Mouse (Mus musculus) forebrain, embryonic 16.5 days (tissue): ENCODE measurements around the gene Ube2q2. TPM values are rescaled to one million over a fixed set of nuclear protein-coding genes. Genes with fewer than 3 reads are reported as not detected.
A peak's percentile ranks its signal among the peaks of the same experiment; 100 is the strongest.

Experiments used
- ATAC-seq: fragments of 200-750 bp; cut with Nextera tagmentation; 2 replicates; pipeline ENCODE4 v1.8.0; 2017; ENCODE audit warnings: mild to moderate bottlenecking, moderate library complexity
- H3K27ac ChIP-seq: fragments of 300-500 bp; sonication (generic); 2 replicates; pipeline ENCODE4 v1.5.1; 2014; ENCODE audit warnings: low read length, control low read depth
- H3K27me3 ChIP-seq: fragments of 300-500 bp; sonication (generic); replicated peaks from 2 replicates; pipeline ENCODE4 v1.6.1; 2014; ENCODE audit warnings: low read length; ENCODE audit not compliant: control insufficient read depth, insufficient read depth
- H3K36me3 ChIP-seq: fragments of 300-500 bp; sonication (generic); 2 replicates; pipeline ENCODE4 v1.6.1; 2014; ENCODE audit not compliant: control insufficient read depth, insufficient read depth
- H3K4me1 ChIP-seq: fragments of 300-500 bp; sonication (generic); replicated peaks from 2 replicates; pipeline ENCODE4 v1.6.1; 2014; ENCODE audit warnings: low read length; ENCODE audit not compliant: control insufficient read depth, insufficient read depth
- H3K4me2 ChIP-seq: fragments of 300-500 bp; sonication (generic); 2 replicates; pipeline ENCODE4 v1.6.1; 2014; ENCODE audit warnings: mild to moderate bottlenecking, low read length, control low read depth
- H3K4me3 ChIP-seq: fragments of 300-500 bp; sonication (generic); replicated peaks from 2 replicates; pipeline ENCODE4 v1.5.1; 2014; ENCODE audit warnings: mild to moderate bottlenecking, low read length, control low read depth
- H3K9ac ChIP-seq: fragments of 300-500 bp; sonication (generic); replicated peaks from 2 replicates; pipeline ENCODE4 v1.6.1; 2014; ENCODE audit warnings: low read depth, low read length, control low read depth
- H3K9me3 ChIP-seq: fragments of 300-500 bp; sonication (generic); 2 replicates; pipeline ENCODE4 v1.6.1; 2016; ENCODE audit warnings: low read length; ENCODE audit not compliant: control insufficient read depth
- WGBS: fragments of 180-500 bp; shearing (Covaris S2); extraction: QIAGEN DNeasy Blood & Tissue Kit; methylation state at CpG from one replicate; pipeline ENCODE4 v1.1.7; 2014; 5-methylcytosine and 5-hydroxymethylcytosine counted together
- polyA plus RNA-seq: library from polyadenylated mRNA; unstranded; fragments of >200 nt; fragmentation: Nextera tagmentation; extraction: Ambion mirVana; gene quantifications from 2 replicates; pipeline ENCODE4 v1.2.1, GENCODE M21; 2015

Gene Ube2q2
- polyA plus RNA-seq, 1 experiment from 2014 or later = 36.0 TPM

- H3K27me3 ChIP-seq = no peaks in the 10 kb centered on the region
- H3K9ac ChIP-seq = no peak overlapping the region
- 78% methylated on average over 3 of the region's 3 CpGs for WGBS
- no peak overlapping the region for H3K4me2 ChIP-seq
- H3K9me3 ChIP-seq = no peaks in the 10 kb centered on the region
- ATAC-seq = no peak
- H3K4me1 ChIP-seq = no peaks in the 10 kb centered on the region
- H3K27ac ChIP-seq = no peak overlapping the region
- H3K4me3 ChIP-seq = no peak overlapping the region
- H3K36me3 ChIP-seq = no peaks in the 10 kb centered on the region
Measured at GRCm38 (mm10) chr9:55122586-55122985, 26.1 kb upstream of the Ube2q2 start.

GRCm38 (mm10) chr9:55125735-55126134, 22.9 kb upstream of the Ube2q2 start:
- H3K4me3 ChIP-seq = no peak overlapping the region
- 93% methylated on average over 7 of the region's 7 CpGs for WGBS
- H3K4me1 ChIP-seq = no peaks in the 10 kb centered on the region
- ATAC-seq = no peak
- H3K4me2 ChIP-seq = no peak overlapping the region
- no peak overlapping the region for H3K27ac ChIP-seq
- no peaks in the 10 kb centered on the region for H3K36me3 ChIP-seq
- no peaks in the 10 kb centered on the region for H3K27me3 ChIP-seq
- H3K9ac ChIP-seq = no peak overlapping the region
- H3K9me3 ChIP-seq = no peaks in the 10 kb centered on the region

- H3K27me3 ChIP-seq = no peaks in the 10 kb centered on the region
- no peaks in the 10 kb centered on the region for H3K9me3 ChIP-seq
- H3K4me3 ChIP-seq = no peak overlapping the region
- H3K9ac ChIP-seq = no peak overlapping the region
- no peak overlapping the region for H3K4me2 ChIP-seq
- H3K36me3 ChIP-seq = no peaks in the 10 kb centered on the region
- H3K4me1 ChIP-seq = no peaks in the 10 kb centered on the region
- no peak overlapping the region for H3K27ac ChIP-seq
- no peak for ATAC-seq
- 89% methylated on average over 1 of the region's 1 CpGs for WGBS
Measured at GRCm38 (mm10) chr9:55126295-55126694, 22.4 kb upstream of the Ube2q2 start.

- Histone ChIP-seq H3K27ac (no peak overlapping the region), H3K36me3 (no peaks in the 10 kb centered on the region), H3K4me1 (no peaks in the 10 kb centered on the region), H3K4me2 (no peak overlapping the region), H3K27me3 (no peaks in the 10 kb centered on the region), H3K9ac (no peak overlapping the region), H3K4me3 (no peak overlapping the region), H3K9me3 (no peaks in the 10 kb centered on the region)
- no peak for ATAC-seq
Measured at GRCm38 (mm10) chr9:55131851-55132250, 16.8 kb upstream of the Ube2q2 start.

GRCm38 (mm10) chr9:55136576-55136975, 12.1 kb upstream of the Ube2q2 start:
- WGBS = 59% methylated on average over 5 of the region's 5 CpGs
- no peaks in the 10 kb centered on the region for H3K27me3 ChIP-seq
- H3K4me1 ChIP-seq = no peaks in the 10 kb centered on the region
- H3K4me3 ChIP-seq = no peak overlapping the region
- no peak overlapping the region for H3K27ac ChIP-seq
- no peaks in the 10 kb centered on the region for H3K36me3 ChIP-seq
- no peak overlapping the region for H3K9ac ChIP-seq
- ATAC-seq = no peak
- H3K4me2 ChIP-seq = no peak overlapping the region
- H3K9me3 ChIP-seq = no peaks in the 10 kb centered on the region

- ATAC-seq = no peak
- no peaks in the 10 kb centered on the region for H3K4me1 ChIP-seq
- no peaks in the 10 kb centered on the region for H3K9me3 ChIP-seq
- no peaks in the 10 kb centered on the region for H3K27me3 ChIP-seq
- H3K27ac ChIP-seq = no peak overlapping the region
- WGBS = 83% methylated on average over 4 of the region's 4 CpGs
- no peaks in the 10 kb centered on the region for H3K36me3 ChIP-seq
- no peak overlapping the region for H3K4me3 ChIP-seq
- no peak overlapping the region for H3K4me2 ChIP-seq
- H3K9ac ChIP-seq = no peak overlapping the region
Measured at GRCm38 (mm10) chr9:55137112-55137511, 11.5 kb upstream of the Ube2q2 start.

GRCm38 (mm10) chr9:55139958-55140357, 8.7 kb upstream of the Ube2q2 start:
- Histone ChIP-seq H3K9ac (no peak overlapping the region), H3K27me3 (no peaks in the 10 kb centered on the region), H3K27ac (no peak overlapping the region), H3K4me1 (no peaks in the 10 kb centered on the region), H3K4me3 (no peak overlapping the region), H3K36me3 (no peaks in the 10 kb centered on the region), H3K9me3 (no peaks in the 10 kb centered on the region), H3K4me2 (no peak overlapping the region)
- ATAC-seq = no peak
- 66% methylated on average over 5 of the region's 5 CpGs for WGBS

GRCm38 (mm10) chr9:55149499-55150278, 1.0 kb downstream of the Ube2q2 start:
- Histone ChIP-seq H3K9ac (peak overlapping the region; percentile 90), H3K4me1 (peaks cover 17% of the 10 kb centered on the region), H3K4me3 (peak overlapping the region; percentile 79), H3K36me3 (no peaks in the 10 kb centered on the region), H3K9me3 (no peaks in the 10 kb centered on the region), H3K4me2 (peak overlapping the region; percentile 73), H3K27ac (peak overlapping the region; percentile 75), H3K27me3 (no peaks in the 10 kb centered on the region)
- peak; percentile 70 for ATAC-seq
- WGBS = 0% methylated on average over 92 of the region's 93 CpGs

GRCm38 (mm10) chr9:55150279-55150726, 1.6 kb downstream of the Ube2q2 start:
- H3K36me3 ChIP-seq = no peaks in the 10 kb centered on the region
- peak overlapping the region; percentile 79 for H3K4me3 ChIP-seq
- 3% methylated on average over 13 of the region's 13 CpGs for WGBS
- H3K9me3 ChIP-seq = no peaks in the 10 kb centered on the region
- H3K4me1 ChIP-seq = peaks cover 17% of the 10 kb centered on the region
- no peak for ATAC-seq
- H3K27ac ChIP-seq = no peak overlapping the region; the same call in 1 of the 2 replicates
- H3K27me3 ChIP-seq = no peaks in the 10 kb centered on the region
- H3K4me2 ChIP-seq = peak overlapping the region; percentile 73
- H3K9ac ChIP-seq = peak overlapping the region; percentile 90
